Mouse (Mus musculus): ENCODE measurements around the gene Kctd13.

Gene Kctd13

DNA sequence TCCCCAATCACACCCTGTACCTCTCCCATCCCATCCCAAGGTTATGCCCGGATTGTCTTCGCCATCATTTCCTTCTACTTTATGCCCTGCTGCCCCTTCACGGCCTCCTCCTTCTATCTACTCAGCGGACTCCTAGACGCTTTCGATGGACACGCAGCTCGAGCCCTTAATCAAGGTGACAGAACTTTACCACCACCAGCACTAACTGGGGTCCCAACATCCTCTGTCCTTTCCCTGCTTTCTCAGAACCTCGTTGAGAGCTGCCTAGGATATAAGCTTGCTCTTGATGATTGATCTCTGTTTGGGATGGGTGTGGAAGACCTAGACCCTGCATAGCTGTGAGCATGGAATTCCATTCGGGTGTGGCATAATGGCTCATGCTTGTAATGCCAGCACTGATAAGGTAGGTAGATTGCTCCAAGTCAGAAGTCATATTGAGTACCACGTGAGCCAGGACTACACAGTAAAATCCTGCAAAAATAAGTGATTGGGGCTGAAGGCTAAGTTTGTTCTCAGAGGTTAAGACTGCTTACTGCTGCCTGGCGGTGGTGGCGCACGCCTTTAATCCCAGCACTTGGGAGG, 48.3 kb downstream of the Kctd13 start:
- in situ Hi-C loops (cut with MboI, MseI): no loop called here

DNA sequence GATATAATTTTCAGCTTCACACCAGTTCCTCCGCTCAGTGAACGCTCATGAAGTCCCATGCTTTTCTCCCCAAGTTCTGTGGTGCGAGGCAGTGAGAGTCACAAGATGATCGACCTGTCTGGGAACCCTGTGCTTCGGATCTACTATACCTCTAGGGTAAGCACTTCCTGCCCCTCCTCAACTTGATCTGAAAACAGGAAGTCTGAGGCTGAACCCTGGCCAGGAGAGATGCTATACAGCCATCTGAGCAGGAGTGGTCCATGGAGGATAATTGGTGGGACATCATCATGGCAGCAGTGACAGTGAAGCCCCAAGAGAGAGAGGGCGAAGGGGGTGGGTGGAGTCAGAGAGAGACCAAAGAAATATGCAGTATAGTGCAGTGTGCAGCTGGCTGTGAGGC, 50.2 kb downstream of the Kctd13 start:
- in situ Hi-C loops (cut with MboI, MseI): no loop called here

DNA sequence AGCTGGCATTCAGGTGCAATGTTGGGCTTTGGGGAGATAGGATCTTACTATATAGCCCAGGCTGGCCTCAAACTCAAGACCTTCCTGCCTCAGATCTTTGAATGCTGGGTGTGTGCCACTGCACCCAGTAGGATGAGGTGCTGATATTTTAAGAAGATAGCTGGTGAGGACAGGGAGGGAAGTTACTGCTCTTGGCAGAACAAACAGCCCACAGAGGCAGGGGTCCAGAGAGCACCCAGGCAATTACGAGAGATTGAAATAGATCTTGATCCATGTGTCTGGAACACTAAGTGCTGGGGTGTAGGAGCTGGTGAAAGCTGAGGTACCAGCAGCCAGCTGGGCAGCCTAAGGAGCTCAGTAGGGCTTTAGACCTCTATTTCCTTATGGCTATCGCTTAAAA, 52.9 kb downstream of the Kctd13 start:
- in situ Hi-C loops (cut with MboI, MseI): loop anchor here in 1 of 2 experiments (5.0 kb wide), 1 partner anchor 71 kb away; no protein-coding TSS in a partner anchor

DNA sequence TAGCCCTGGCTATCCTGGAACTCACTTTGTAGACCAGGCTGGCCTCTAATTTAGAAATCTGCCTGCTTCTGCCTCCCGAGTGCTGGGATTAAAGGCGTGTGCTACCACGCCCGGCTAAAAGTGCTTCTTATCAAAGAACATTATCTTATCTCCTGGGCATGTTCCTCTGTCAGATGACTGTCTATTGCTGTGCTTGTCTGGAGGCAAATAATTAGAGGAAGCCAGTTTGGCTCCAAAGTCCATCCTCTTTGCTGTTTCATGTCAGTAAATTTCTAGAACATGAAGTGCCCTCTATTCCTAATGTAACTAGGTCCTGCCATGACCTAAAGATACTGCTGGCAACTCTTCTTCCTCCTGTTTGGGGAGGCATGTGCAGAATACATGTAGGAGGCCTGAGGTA, 53.4 kb downstream of the Kctd13 start:
- in situ Hi-C loops (cut with MboI, MseI): loop anchor here in 1 of 2 experiments (5.0 kb wide), 1 partner anchor 70 kb away; no protein-coding TSS in a partner anchor

DNA sequence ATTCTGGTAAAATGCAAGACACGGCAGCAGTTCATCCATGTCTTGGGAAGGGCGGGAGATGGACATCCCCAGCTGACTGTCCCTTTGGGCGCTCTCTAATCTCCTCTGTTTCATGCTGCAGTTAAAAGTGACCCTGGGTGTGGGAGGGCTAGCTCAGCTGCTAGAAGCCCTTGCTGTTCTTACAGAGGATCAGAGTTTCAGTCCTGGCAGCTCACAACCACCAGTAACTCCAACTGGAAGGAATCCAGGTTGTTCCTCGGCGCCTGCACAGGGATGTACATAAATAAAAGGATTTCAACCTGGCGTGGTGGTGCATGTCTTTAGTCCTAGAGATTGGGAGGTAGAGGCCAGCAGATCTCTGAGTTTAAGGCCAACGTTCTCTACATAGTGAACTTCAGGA, 54.4 kb downstream of the Kctd13 start:
- in situ Hi-C loops (cut with MboI, MseI): loop anchor here in 1 of 2 experiments (5.0 kb wide), 1 partner anchor 69 kb away; no protein-coding TSS in a partner anchor

DNA sequence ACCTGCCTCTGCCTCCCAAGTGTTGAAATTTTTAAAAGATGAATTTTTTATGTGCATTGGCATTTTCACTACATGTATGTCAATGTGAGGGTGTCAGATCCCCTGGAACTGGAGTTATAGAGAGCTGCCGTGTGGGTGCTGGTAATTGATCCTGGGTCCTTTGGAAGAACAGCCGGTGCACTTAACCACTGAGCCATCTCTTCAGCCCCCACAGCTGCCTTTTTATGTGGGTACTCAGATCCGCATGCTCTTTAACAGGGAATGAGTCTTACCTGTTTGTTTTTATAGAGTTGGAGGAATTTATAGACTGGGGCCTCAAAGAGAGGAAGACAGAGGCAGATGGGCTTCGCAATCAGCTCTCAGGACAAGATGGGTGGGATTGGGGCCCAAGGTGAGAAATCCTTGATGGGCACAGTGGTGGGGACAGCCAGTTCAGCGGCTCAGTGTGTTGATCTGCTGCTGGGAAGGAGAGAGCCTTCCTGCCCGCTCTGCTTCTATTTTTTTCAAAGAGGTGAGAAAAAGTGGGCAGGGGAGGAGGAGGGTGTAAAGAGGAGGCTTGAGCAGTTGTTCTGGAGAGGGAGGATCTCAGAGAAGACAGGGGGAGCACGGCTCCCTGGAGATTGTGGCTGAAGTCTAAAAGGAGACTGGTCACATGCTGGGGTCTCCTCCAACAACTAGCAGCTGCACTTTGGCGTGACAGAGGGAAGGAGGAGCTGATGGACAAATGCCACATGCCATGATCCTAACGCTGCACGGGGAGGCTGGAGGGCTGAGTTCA, 56.2 kb downstream of the Kctd13 start:
- in situ Hi-C loops (cut with MboI, MseI): loop anchor here in 1 of 2 experiments (5.0 kb wide), 1 partner anchor 67 kb away; no protein-coding TSS in a partner anchor

DNA sequence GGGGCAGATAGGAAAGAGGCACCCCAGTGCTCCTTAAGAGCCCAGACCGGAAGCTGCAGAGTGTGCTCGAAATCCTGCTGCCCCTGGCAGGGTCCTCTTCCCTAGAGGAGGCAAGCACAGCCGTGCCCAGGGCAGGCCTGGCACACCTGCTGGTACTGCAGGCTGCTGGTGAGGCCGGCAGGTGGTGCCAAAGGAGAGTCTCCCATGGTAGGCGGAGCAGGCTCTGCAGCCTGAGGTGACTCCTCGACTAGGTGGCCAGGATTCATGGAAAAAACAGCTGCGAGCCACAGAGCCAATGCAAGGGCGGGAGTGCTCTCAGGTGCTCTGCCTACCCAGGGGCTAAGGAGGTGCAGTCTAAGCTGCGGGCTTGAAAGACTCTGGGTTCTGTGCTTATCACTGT, 57.6 kb downstream of the Kctd13 start:
- in situ Hi-C loops (cut with MboI, MseI): no loop called here

DNA sequence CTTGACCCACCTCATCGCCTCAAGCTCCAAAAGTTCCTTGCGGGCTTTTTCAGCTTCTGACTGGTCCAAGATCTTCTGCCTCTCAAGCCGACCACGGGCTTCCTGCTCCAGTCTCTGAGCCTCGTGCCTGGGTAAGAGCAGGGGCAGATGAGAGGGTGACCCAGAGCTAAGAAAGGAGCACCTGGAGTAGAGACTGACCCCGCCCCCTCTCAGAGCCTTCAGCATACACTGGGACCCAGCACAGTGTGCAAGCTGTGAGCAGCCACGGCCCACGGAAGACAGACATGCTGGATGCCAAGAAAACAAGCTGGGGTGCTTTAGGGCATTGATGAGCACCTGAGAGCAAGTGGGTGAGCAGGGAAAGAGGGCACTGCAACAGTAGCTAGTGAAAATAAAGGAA, 60.1 kb downstream of the Kctd13 start:
- in situ Hi-C loops (cut with MboI, MseI): no loop called here

All from T-helper 17 cell (primary cell).